Mouse (Mus musculus): ENCODE results near the gene Fndc7. TPM values are rescaled to one million over a fixed set of nuclear protein-coding genes. Genes with fewer than 3 reads are reported as not detected.

The Fndc7 gene
- polyA plus RNA-seq, 1 experiment from 2014 or later: 0.07 TPM

- Histone ChIP-seq H3K4me2 (ENCODE audit: low read depth, low read length) (no peak overlapping the region), H3K27ac (ENCODE audit: low read depth, low read length) (no peak overlapping the region), H3K4me3 (ENCODE audit: low read depth, low read length) (no peak overlapping the region), H3K36me3 (ENCODE audit: control insufficient read depth, insufficient read depth, low read length) (peaks cover 31% of the 10 kb centered on the region), H3K27me3 (ENCODE audit: control insufficient read depth, insufficient read depth, low read length) (no peaks in the 10 kb centered on the region), H3K9ac (replicated peaks; ENCODE audit: low read depth, low read length) (no peak overlapping the region), H3K9me3 (ENCODE audit: control insufficient read depth, low read length) (no peaks in the 10 kb centered on the region), H3K4me1 (ENCODE audit: control insufficient read depth, insufficient read depth, low read length) (no peaks in the 10 kb centered on the region)
- WGBS: 89% methylated on average over 3 of the region's 3 CpGs
- ATAC-seq (ENCODE audit: low read depth): no peak
Measured at GRCm38 (mm10) chr3:108900147-108900546, 10.3 kb upstream of the Fndc7 start.

GRCm38 (mm10) chr3:108898640-108899039, 8.8 kb upstream of the Fndc7 start:
- no peak overlapping the region for H3K4me2 ChIP-seq (ENCODE audit: low read depth, low read length)
- ATAC-seq (ENCODE audit: low read depth): no peak
- H3K4me1 ChIP-seq (ENCODE audit: control insufficient read depth, insufficient read depth, low read length): no peaks in the 10 kb centered on the region
- no peak overlapping the region for H3K4me3 ChIP-seq (ENCODE audit: low read depth, low read length)
- 93% methylated on average over 4 of the region's 4 CpGs for WGBS
- no peaks in the 10 kb centered on the region for H3K9me3 ChIP-seq (ENCODE audit: control insufficient read depth, low read length)
- H3K27me3 ChIP-seq (ENCODE audit: control insufficient read depth, insufficient read depth, low read length): no peaks in the 10 kb centered on the region
- no peak overlapping the region for H3K27ac ChIP-seq (ENCODE audit: low read depth, low read length)
- peaks cover 17% of the 10 kb centered on the region; the same call in 1 of the 2 replicates for H3K36me3 ChIP-seq (ENCODE audit: control insufficient read depth, insufficient read depth, low read length)
- H3K9ac ChIP-seq (replicated peaks; ENCODE audit: low read depth, low read length): no peak overlapping the region

GRCm38 (mm10) chr3:108892914-108893313, 3.1 kb upstream of the Fndc7 start:
- H3K27ac ChIP-seq (ENCODE audit: low read depth, low read length): no peak overlapping the region
- no peaks in the 10 kb centered on the region for H3K27me3 ChIP-seq (ENCODE audit: control insufficient read depth, insufficient read depth, low read length)
- H3K4me3 ChIP-seq (ENCODE audit: low read depth, low read length): no peak overlapping the region
- H3K36me3 ChIP-seq (ENCODE audit: control insufficient read depth, insufficient read depth, low read length): no peaks in the 10 kb centered on the region
- ATAC-seq (ENCODE audit: low read depth): no peak
- no peaks in the 10 kb centered on the region for H3K9me3 ChIP-seq (ENCODE audit: control insufficient read depth, low read length)
- no peak overlapping the region for H3K4me2 ChIP-seq (ENCODE audit: low read depth, low read length)
- no peaks in the 10 kb centered on the region for H3K4me1 ChIP-seq (ENCODE audit: control insufficient read depth, insufficient read depth, low read length)
- no peak overlapping the region for H3K9ac ChIP-seq (replicated peaks; ENCODE audit: low read depth, low read length)
- WGBS: 68% methylated on average over 4 of the region's 4 CpGs

- 88% methylated on average over 1 of the region's 1 CpGs for WGBS
- Histone ChIP-seq H3K4me2 (ENCODE audit: low read depth, low read length) (no peak overlapping the region), H3K27ac (ENCODE audit: low read depth, low read length) (no peak overlapping the region), H3K9ac (replicated peaks; ENCODE audit: low read depth, low read length) (no peak overlapping the region), H3K4me3 (ENCODE audit: low read depth, low read length) (no peak overlapping the region), H3K4me1 (ENCODE audit: control insufficient read depth, insufficient read depth, low read length) (no peaks in the 10 kb centered on the region), H3K9me3 (ENCODE audit: control insufficient read depth, low read length) (no peaks in the 10 kb centered on the region), H3K36me3 (ENCODE audit: control insufficient read depth, insufficient read depth, low read length) (no peaks in the 10 kb centered on the region), H3K27me3 (ENCODE audit: control insufficient read depth, insufficient read depth, low read length) (no peaks in the 10 kb centered on the region)
- no peak for ATAC-seq (ENCODE audit: low read depth)
Measured at GRCm38 (mm10) chr3:108892080-108892479, 2.3 kb upstream of the Fndc7 start.

- no peak overlapping the region for H3K9ac ChIP-seq (replicated peaks; ENCODE audit: low read depth, low read length)
- no peak overlapping the region for H3K4me3 ChIP-seq (ENCODE audit: low read depth, low read length)
- H3K9me3 ChIP-seq (ENCODE audit: control insufficient read depth, low read length): no peaks in the 10 kb centered on the region
- ATAC-seq (ENCODE audit: low read depth): no peak
- no peaks in the 10 kb centered on the region for H3K4me1 ChIP-seq (ENCODE audit: control insufficient read depth, insufficient read depth, low read length)
- no peaks in the 10 kb centered on the region for H3K36me3 ChIP-seq (ENCODE audit: control insufficient read depth, insufficient read depth, low read length)
- H3K27me3 ChIP-seq (ENCODE audit: control insufficient read depth, insufficient read depth, low read length): no peaks in the 10 kb centered on the region
- WGBS: 95% methylated on average over 3 of the region's 3 CpGs
- H3K4me2 ChIP-seq (ENCODE audit: low read depth, low read length): no peak overlapping the region
- H3K27ac ChIP-seq (ENCODE audit: low read depth, low read length): no peak overlapping the region
Measured at GRCm38 (mm10) chr3:108887618-108887975, 2.2 kb downstream of the Fndc7 start.

- no peak overlapping the region for H3K9ac ChIP-seq (replicated peaks; ENCODE audit: low read depth, low read length)
- no peak for ATAC-seq (ENCODE audit: low read depth)
- H3K27me3 ChIP-seq (ENCODE audit: control insufficient read depth, insufficient read depth, low read length): no peaks in the 10 kb centered on the region
- no peaks in the 10 kb centered on the region for H3K9me3 ChIP-seq (ENCODE audit: control insufficient read depth, low read length)
- no peak overlapping the region for H3K4me3 ChIP-seq (ENCODE audit: low read depth, low read length)
- H3K27ac ChIP-seq (ENCODE audit: low read depth, low read length): no peak overlapping the region
- 72% methylated on average over 12 of the region's 12 CpGs for WGBS
- no peak overlapping the region for H3K4me2 ChIP-seq (ENCODE audit: low read depth, low read length)
- no peaks in the 10 kb centered on the region for H3K4me1 ChIP-seq (ENCODE audit: control insufficient read depth, insufficient read depth, low read length)
- no peaks in the 10 kb centered on the region for H3K36me3 ChIP-seq (ENCODE audit: control insufficient read depth, insufficient read depth, low read length)
Measured at GRCm38 (mm10) chr3:108886934-108887617, 2.7 kb downstream of the Fndc7 start.

- Histone ChIP-seq H3K4me2 (ENCODE audit: low read depth, low read length) (no peak overlapping the region), H3K4me1 (ENCODE audit: control insufficient read depth, insufficient read depth, low read length) (0 out of 2 replicates have a peak, but pooled peaks cover 4% of the 10 kb centered on the region), H3K9me3 (ENCODE audit: control insufficient read depth, low read length) (no peaks in the 10 kb centered on the region), H3K4me3 (ENCODE audit: low read depth, low read length) (no peak overlapping the region), H3K9ac (replicated peaks; ENCODE audit: low read depth, low read length) (no peak overlapping the region), H3K36me3 (ENCODE audit: control insufficient read depth, insufficient read depth, low read length) (no peaks in the 10 kb centered on the region), H3K27ac (ENCODE audit: low read depth, low read length) (no peak overlapping the region), H3K27me3 (ENCODE audit: control insufficient read depth, insufficient read depth, low read length) (no peaks in the 10 kb centered on the region)
- no peak for ATAC-seq (ENCODE audit: low read depth)
- 39% methylated on average over 9 of the region's 9 CpGs for WGBS
Measured at GRCm38 (mm10) chr3:108885686-108886530, 3.9 kb downstream of the Fndc7 start.

- no peak overlapping the region for H3K9ac ChIP-seq (replicated peaks; ENCODE audit: low read depth, low read length)
- no peak overlapping the region for H3K27ac ChIP-seq (ENCODE audit: low read depth, low read length)
- H3K9me3 ChIP-seq (ENCODE audit: control insufficient read depth, low read length): no peaks in the 10 kb centered on the region
- no peak overlapping the region for H3K4me3 ChIP-seq (ENCODE audit: low read depth, low read length)
- ATAC-seq (ENCODE audit: low read depth): no peak
- 0 out of 2 replicates have a peak, but pooled peaks cover 4% of the 10 kb centered on the region for H3K4me1 ChIP-seq (ENCODE audit: control insufficient read depth, insufficient read depth, low read length)
- WGBS: 36% methylated on average over 8 of the region's 8 CpGs
- H3K36me3 ChIP-seq (ENCODE audit: control insufficient read depth, insufficient read depth, low read length): no peaks in the 10 kb centered on the region
- no peaks in the 10 kb centered on the region for H3K27me3 ChIP-seq (ENCODE audit: control insufficient read depth, insufficient read depth, low read length)
- H3K4me2 ChIP-seq (ENCODE audit: low read depth, low read length): no peak overlapping the region
Measured at GRCm38 (mm10) chr3:108884706-108885289, 5.0 kb downstream of the Fndc7 start.

- ATAC-seq (ENCODE audit: low read depth): no peak
- Histone ChIP-seq H3K27ac (ENCODE audit: low read depth, low read length) (no peak overlapping the region), H3K4me2 (ENCODE audit: low read depth, low read length) (no peak overlapping the region), H3K9ac (replicated peaks; ENCODE audit: low read depth, low read length) (no peak overlapping the region), H3K4me3 (ENCODE audit: low read depth, low read length) (no peak overlapping the region), H3K27me3 (ENCODE audit: control insufficient read depth, insufficient read depth, low read length) (no peaks in the 10 kb centered on the region), H3K9me3 (ENCODE audit: control insufficient read depth, low read length) (no peaks in the 10 kb centered on the region), H3K36me3 (ENCODE audit: control insufficient read depth, insufficient read depth, low read length) (no peaks in the 10 kb centered on the region), H3K4me1 (ENCODE audit: control insufficient read depth, insufficient read depth, low read length) (0 out of 2 replicates have a peak, but pooled peaks cover 9% of the 10 kb centered on the region)
- 69% methylated on average over 2 of the region's 2 CpGs for WGBS
Measured at GRCm38 (mm10) chr3:108883067-108883466, 6.7 kb downstream of the Fndc7 start.

Data from neural tube, embryonic 14.5 days (tissue).